Mouse (Mus musculus) small intestine, adult 2 months (tissue): Measurements from ENCODE around the gene Gjc2.

Source experiments
- CTCF ChIP-seq: fragments of 200-500 bp; IDR thresholded peaks from 2 replicates; pipeline ENCODE4 v1.5.1; 2012; ENCODE audit warnings: low read depth, mild to moderate bottlenecking, control low read depth, inconsistent platforms, low read length, moderate library complexity, mixed read lengths; ENCODE audit not compliant: insufficient replicate concordance, insufficient read length; ENCODE audit errors: extremely low read depth
- POLR2A ChIP-seq: fragments of 200-500 bp; IDR thresholded peaks from 2 replicates; pipeline ENCODE4 v1.6.1; 2012; ENCODE audit warnings: low read depth, mild to moderate bottlenecking, control low read depth, inconsistent platforms, low read length, moderate library complexity

DNA sequence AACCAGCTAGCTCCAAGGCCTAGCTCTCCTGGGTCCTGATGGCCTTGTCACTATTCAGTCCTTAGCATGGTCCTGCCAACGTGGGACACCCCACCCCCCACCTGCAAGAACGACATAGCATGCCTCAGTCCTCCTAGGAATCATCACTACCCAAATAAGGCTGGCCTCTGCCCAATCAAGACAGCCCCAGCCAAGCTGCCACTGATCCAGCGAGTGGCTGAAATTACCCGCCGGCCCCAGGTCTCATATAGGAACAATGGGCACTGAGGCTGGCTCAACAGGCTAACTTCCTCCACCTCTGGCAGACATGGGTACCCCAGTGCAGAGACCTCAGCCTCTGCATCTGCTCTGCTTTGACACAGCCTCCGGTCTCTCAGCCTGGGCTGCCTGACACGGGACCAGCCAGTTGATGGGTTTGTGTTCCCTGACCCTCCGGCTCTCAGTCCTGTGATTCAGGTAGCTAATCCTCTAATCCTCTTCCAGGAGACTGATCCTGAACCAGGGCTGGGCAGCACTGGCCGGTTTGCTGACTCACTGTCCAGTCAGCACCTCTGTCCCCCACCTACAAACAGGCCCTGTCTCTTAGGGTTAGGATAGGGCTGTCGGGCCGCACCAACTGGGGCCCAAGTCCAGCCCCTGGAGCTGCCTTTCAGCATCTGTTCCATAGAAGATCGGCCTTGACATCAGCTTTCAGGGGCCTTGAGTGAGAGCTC, 45.9 kb downstream of the Gjc2 start:
- TF ChIP-seq CTCF: no peak
- no peak for TF ChIP-seq POLR2A
